In the genomic region with DNA sequence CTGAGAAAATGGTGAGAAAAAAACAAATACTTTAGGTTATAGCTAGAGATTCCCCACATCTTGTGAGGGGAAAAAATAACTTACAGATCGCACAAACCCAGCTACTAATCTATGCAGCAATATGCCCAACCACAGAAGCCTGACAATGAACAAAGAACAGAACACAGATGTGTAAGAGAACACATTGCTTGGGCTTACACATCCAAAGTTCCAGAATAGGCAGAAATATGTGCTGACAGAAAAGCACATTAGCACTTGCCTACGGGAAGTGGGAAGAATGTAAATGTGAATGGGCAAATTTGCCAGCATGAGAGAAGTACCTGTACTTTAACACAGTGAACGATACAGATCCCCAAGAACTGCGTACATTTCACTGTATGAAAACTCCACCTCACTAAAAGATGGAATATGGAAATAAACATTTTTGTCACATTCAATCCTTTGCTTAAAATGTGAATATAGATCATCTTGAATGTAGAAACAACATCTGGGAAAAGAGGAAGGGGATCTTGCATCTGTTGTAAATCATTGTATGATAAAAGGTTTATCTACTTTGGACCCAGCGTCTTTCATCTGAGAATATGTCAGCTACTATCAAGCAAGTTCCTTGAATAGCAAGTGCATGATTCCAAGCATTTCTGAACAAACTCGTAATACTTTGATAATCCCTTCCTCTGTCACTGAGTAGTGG, we compare ENCODE assay signal across 25 mouse cellular contexts.
A peak's percentile ranks its signal among the peaks of the same experiment; 100 is the strongest.
DNase-seq lines count a peak whose midpoint lies in the region; ATAC-seq and TF ChIP-seq lines count a peak whose summit lies in the region.
"Had no signal": no experiment of that assay in that cellular context is flagged by ENCODE, and none has a peak within 500 bp of the region (broad histone marks: within the 10 kb centered on the region; RNA-seq: fewer than 3 reads in every experiment).

No protein-coding gene starts in this region.

- no peaks in the 10 kb centered on the region for H3K9me3 ChIP-seq in heart, embryonic 11.5 days (replicated peaks; ENCODE audit: control insufficient read depth, low read length)
- no peaks in the 10 kb centered on the region for H3K9me3 ChIP-seq in heart, postnatal 0 days (replicated peaks; ENCODE audit: control insufficient read depth, low read length)
- H3K9me3 ChIP-seq: embryonic facial prominence, embryonic 12.5 days; forebrain, embryonic 12.5 days; hindbrain, embryonic 15.5 days; limb, embryonic 12.5 days; midbrain, embryonic 10.5 days; stomach, embryonic 15.5 days had no signal

- no peak overlapping the region for H3K4me3 ChIP-seq in heart, embryonic 11.5 days (ENCODE audit: low read depth, low read length)
- H3K4me3 ChIP-seq in heart, postnatal 0 days (ENCODE audit: low read depth, low read length), result no peak overlapping the region
- H3K4me3 ChIP-seq: embryonic facial prominence, embryonic 12.5 days; erythroblast, embryonic 14.5 days; forebrain, embryonic 12.5 days; hindbrain, embryonic 15.5 days; limb, embryonic 12.5 days; midbrain, embryonic 10.5 days; stomach, embryonic 15.5 days had no signal

- DNase-seq in heart, postnatal 36 days, result no peak
- DNase-seq in heart, postnatal 0 days (ENCODE audit: low spot score), result no peak
- no peak for DNase-seq in heart, postnatal 10 days
- peak; percentile 8 for DNase-seq in right cerebral cortex, adult 18-20 months
- no peak for DNase-seq in right cerebral cortex, postnatal 4 days
- no peak for DNase-seq in kidney, adult 8-10 months
- DNase-seq: adrenal gland, adult 8-10 months; cerebellum, adult 18-20 months; cerebellum, postnatal 14 days; kidney, adult 2 months; kidney, postnatal 10 days; liver, postnatal 0 days; thymus, postnatal 25 days had no signal

- no peaks in the 10 kb centered on the region for H3K36me3 ChIP-seq in heart, embryonic 11.5 days (ENCODE audit: control insufficient read depth, insufficient read depth, low read length)
- no peaks in the 10 kb centered on the region for H3K36me3 ChIP-seq in heart, postnatal 0 days (replicated peaks; ENCODE audit: control insufficient read depth, insufficient read depth, low read length)
- H3K36me3 ChIP-seq: embryonic facial prominence, embryonic 12.5 days; forebrain, embryonic 12.5 days; hindbrain, embryonic 15.5 days; limb, embryonic 12.5 days; midbrain, embryonic 10.5 days; stomach, embryonic 15.5 days had no signal

- H3K4me2 ChIP-seq in heart, embryonic 11.5 days, result peak overlapping the region; percentile 31; the same call in 1 of the 2 replicates
- H3K4me2 ChIP-seq in heart, postnatal 0 days (ENCODE audit: low read depth, low read length), result no peak overlapping the region
- H3K4me2 ChIP-seq: embryonic facial prominence, embryonic 12.5 days; forebrain, embryonic 12.5 days; hindbrain, embryonic 15.5 days; limb, embryonic 12.5 days; liver, embryonic 11.5 days; stomach, embryonic 15.5 days had no signal

- ATAC-seq in heart, embryonic 11.5 days (replicated peaks; ENCODE audit: insufficient number of reproducible peaks, low FRiP score, low TSS enrichment), result no peak
- ATAC-seq in heart, postnatal 0 days (ENCODE audit: insufficient read depth, low read depth), result no peak; the same call in 1 of the 2 replicates
- ATAC-seq: activated CD4-positive, CD25-positive, alpha-beta regulatory T cell, adult 4 months; liver, postnatal 0 days; lung, postnatal 0 days; midbrain, embryonic 16.5 days had no signal

- no peak overlapping the region for H3K9ac ChIP-seq in heart, embryonic 11.5 days (ENCODE audit: low read depth, low read length)
- no peak overlapping the region for H3K9ac ChIP-seq in heart, postnatal 0 days (replicated peaks; ENCODE audit: low read depth, low read length)
- H3K9ac ChIP-seq: embryonic facial prominence, embryonic 12.5 days; forebrain, embryonic 12.5 days; hindbrain, embryonic 15.5 days; limb, embryonic 12.5 days; liver, postnatal 0 days; stomach, embryonic 15.5 days had no signal

- 55% methylated on average over 6 of the region's 6 CpGs for WGBS in heart, embryonic 11.5 days (ENCODE audit: insufficient replicate concordance)
- 33% methylated on average over 6 of the region's 6 CpGs for WGBS in heart, postnatal 0 days

- intact Hi-C loops in heart, postnatal 36 days (cut with DNase I), result loop anchor here (5.0 to 10.0 kb wide), 2 partner anchors 53 to 121 kb away; a partner anchor contains a TSS
- intact Hi-C loops in heart, postnatal 10 days (cut with DNase I), result no loop called here

- H3K27ac ChIP-seq in heart, embryonic 11.5 days (ENCODE audit: low read depth, low read length), result no peak overlapping the region
- 0 out of 2 replicates have a peak overlapping the region, but pooled peaks have one; percentile 1 for H3K27ac ChIP-seq in heart, postnatal 0 days (ENCODE audit: low read depth)
- H3K27ac ChIP-seq: embryonic facial prominence, embryonic 12.5 days; forebrain, embryonic 12.5 days; hindbrain, embryonic 15.5 days; limb, embryonic 12.5 days; midbrain, embryonic 10.5 days; stomach, embryonic 15.5 days had no signal

- no peaks in the 10 kb centered on the region for H3K27me3 ChIP-seq in heart, embryonic 11.5 days (ENCODE audit: control insufficient read depth, insufficient read depth, low read length)
- no peaks in the 10 kb centered on the region for H3K27me3 ChIP-seq in heart, postnatal 0 days (ENCODE audit: control insufficient read depth, insufficient read depth, low read length)
- H3K27me3 ChIP-seq: embryonic facial prominence, embryonic 12.5 days; forebrain, embryonic 12.5 days; hindbrain, embryonic 15.5 days; limb, embryonic 12.5 days; stomach, embryonic 15.5 days had no signal

- TF ChIP-seq CTCF in heart, postnatal 0 days (IDR thresholded peaks at IDR 0.05; ENCODE audit: low read depth), result no peak

- H3K4me1 ChIP-seq in heart, embryonic 11.5 days (ENCODE audit: control insufficient read depth, insufficient read depth, low read length), result peaks cover 7% of the 10 kb centered on the region; the same call in 1 of the 2 replicates
- H3K4me1 ChIP-seq in heart, postnatal 0 days (ENCODE audit: control insufficient read depth, insufficient read depth), result peaks cover 5% of the 10 kb centered on the region; the same call in 1 of the 2 replicates
- H3K4me1 ChIP-seq: embryonic facial prominence, embryonic 12.5 days; forebrain, embryonic 12.5 days; hindbrain, embryonic 15.5 days; limb, embryonic 12.5 days; midbrain, embryonic 10.5 days; stomach, embryonic 15.5 days had no signal

- TF ChIP-seq EP300 in heart, postnatal 0 days (IDR thresholded peaks at IDR 0.05; ENCODE audit: low read depth), result no peak
